Mouse (Mus musculus): ENCODE data around the gene Nudt2.

The Nudt2 gene

GRCm38 (mm10) chr4:41495076-41495475, 30.1 kb downstream of the Nudt2 start:
- no peak for DNase-seq

GRCm38 (mm10) chr4:41495850-41496249, 30.9 kb downstream of the Nudt2 start:
- DNase-seq = peak; percentile 29

GRCm38 (mm10) chr4:41497046-41497445, 32.1 kb downstream of the Nudt2 start:
- DNase-seq = no peak

GRCm38 (mm10) chr4:41497579-41497978, 32.6 kb downstream of the Nudt2 start:
- DNase-seq = no peak

GRCm38 (mm10) chr4:41497995-41498845, 33.3 kb downstream of the Nudt2 start:
- no peak for DNase-seq

- DNase-seq = no peak
Observed at GRCm38 (mm10) chr4:41498921-41499391, 34.0 kb downstream of the Nudt2 start.

- DNase-seq = no peak
Observed at GRCm38 (mm10) chr4:41499619-41500018, 34.7 kb downstream of the Nudt2 start.

- DNase-seq = no peak
Observed at GRCm38 (mm10) chr4:41500787-41501186, 35.8 kb downstream of the Nudt2 start.

GRCm38 (mm10) chr4:41502171-41502940, 37.4 kb downstream of the Nudt2 start:
- no peak for DNase-seq

GRCm38 (mm10) chr4:41502986-41503412, 38.0 kb downstream of the Nudt2 start, which contains the start of gene AI464131:
Gene AI464131 (minus strand): TSS chr4:41503076.
- peak; percentile 89 for DNase-seq

GRCm38 (mm10) chr4:41504325-41504724, 39.4 kb downstream of the Nudt2 start:
- DNase-seq = no peak

GRCm38 (mm10) chr4:41505131-41505551, 40.2 kb downstream of the Nudt2 start:
- DNase-seq = no peak

GRCm38 (mm10) chr4:41506156-41506555, 41.2 kb downstream of the Nudt2 start:
- peak; percentile 48 for DNase-seq

GRCm38 (mm10) chr4:41506906-41507305, 42.0 kb downstream of the Nudt2 start:
- DNase-seq = peak; percentile 83

GRCm38 (mm10) chr4:41507326-41507924, 42.5 kb downstream of the Nudt2 start:
- no peak for DNase-seq

GRCm38 (mm10) chr4:41507998-41508397, 43.0 kb downstream of the Nudt2 start:
- DNase-seq = no peak

GRCm38 (mm10) chr4:41513309-41513708, 48.4 kb downstream of the Nudt2 start:
- no peak for DNase-seq

- DNase-seq = no peak
Observed at GRCm38 (mm10) chr4:41513714-41514113, 48.8 kb downstream of the Nudt2 start.

GRCm38 (mm10) chr4:41517233-41517632, 52.3 kb downstream of the Nudt2 start, which contains the start of gene 1110017D15Rik:
Gene 1110017D15Rik (minus strand): TSS chr4:41517333.
- no peak for DNase-seq

GRCm38 (mm10) chr4:41518349-41518748, 53.4 kb downstream of the Nudt2 start:
- DNase-seq = no peak

GRCm38 (mm10) chr4:41519195-41519594, 54.2 kb downstream of the Nudt2 start:
- no peak for DNase-seq

- DNase-seq = no peak
Observed at GRCm38 (mm10) chr4:41520641-41521040, 55.7 kb downstream of the Nudt2 start.

- DNase-seq = no peak
Observed at GRCm38 (mm10) chr4:41522136-41522535, 57.2 kb downstream of the Nudt2 start.
